Mouse (Mus musculus) lung, adult 2 months (tissue): Measurements from ENCODE around the gene Prr5l.

Experiments
- CTCF ChIP-seq: fragments of 200-500 bp; IDR thresholded peaks from 2 replicates; pipeline ENCODE4 v1.5.1; 2011; ENCODE audit warnings: mild to moderate bottlenecking, low read length, control low read depth; ENCODE audit not compliant: insufficient read depth
- POLR2A ChIP-seq: fragments of 200-500 bp; IDR thresholded peaks from 2 replicates; pipeline ENCODE4 v1.6.1; 2011; ENCODE audit warnings: low read depth, mild to moderate bottlenecking, control low read depth, low read length, borderline replicate concordance; ENCODE audit errors: extremely low read depth

DNA sequence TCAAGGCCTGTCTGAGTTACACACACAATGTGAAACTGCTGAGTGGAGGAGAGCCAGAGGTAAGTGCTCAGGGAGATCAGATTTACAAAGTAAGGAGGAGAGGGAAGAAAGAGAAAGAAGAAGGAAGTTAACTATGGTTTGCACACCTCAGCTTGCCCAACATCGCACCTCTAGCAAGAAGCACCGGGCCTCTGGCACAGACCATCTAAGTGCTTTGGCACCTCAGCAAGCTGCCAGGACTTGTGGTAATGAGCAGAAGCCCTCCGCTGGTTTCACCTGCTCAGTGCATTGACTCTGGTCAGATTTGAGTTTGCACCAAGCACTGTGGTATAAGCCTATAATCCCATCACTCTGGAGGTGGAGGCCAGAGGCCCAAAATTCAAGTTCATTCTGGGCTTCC is 70.9 kb downstream of the Prr5l start:
- TF ChIP-seq CTCF (no peak), POLR2A (no peak)
